Mouse (Mus musculus) NIH3T3 (cell line): Measurements from ENCODE around the gene Ankrd13a.

ENCODE experiments used
- DNase-seq: peaks from one replicate; pipeline ENCODE4 v3.0.0-alpha.2; 2012; ENCODE audit warnings: low read depth

Ankrd13a gene

DNA sequence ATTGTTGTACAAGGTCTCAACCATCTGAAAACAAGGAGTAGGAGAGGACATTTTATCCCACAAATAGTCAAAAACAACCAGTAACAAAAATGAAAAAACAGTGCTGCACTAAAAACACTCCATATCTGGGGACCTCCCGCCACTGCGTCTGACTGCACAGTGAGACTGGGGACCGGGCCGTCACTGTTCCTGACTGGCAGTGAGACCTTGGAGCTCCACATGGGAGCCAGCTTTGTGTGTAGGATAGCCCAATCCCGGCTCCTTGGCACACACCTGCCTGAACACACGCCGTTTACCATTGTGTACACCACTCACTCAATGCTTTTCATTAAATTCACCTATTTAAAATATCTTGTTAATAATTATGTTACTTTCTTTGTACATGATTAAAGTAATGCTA, 7.3 kb upstream of the Ankrd13a start:
- no peak for DNase-seq

GRCm38 (mm10) chr5:114769786-114770185, 4.7 kb upstream of the Ankrd13a start:
- DNase-seq: no peak

DNA sequence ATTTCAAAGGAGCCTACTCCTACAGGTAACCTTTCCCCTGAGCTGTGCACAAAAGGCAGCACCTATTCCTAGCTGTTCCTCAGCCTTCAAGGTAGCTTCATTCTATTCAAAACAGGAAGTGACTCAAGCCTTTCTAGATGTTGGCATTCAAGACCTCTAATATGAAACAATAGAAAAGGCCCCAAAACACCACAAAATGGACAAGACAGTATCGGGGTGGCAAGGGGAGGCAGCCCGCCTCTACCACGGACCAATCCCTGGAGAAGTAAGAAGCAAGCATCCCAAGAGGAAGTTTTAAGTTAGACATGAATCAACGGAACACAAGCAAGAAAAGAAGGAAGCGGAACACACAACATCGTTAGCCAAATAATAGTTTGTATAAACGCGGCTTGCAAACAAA, 2.7 kb upstream of the Ankrd13a start:
- no peak for DNase-seq

GRCm38 (mm10) chr5:114772456-114773203, 1.8 kb upstream of the Ankrd13a start:
- DNase-seq: peak; percentile 61

DNA sequence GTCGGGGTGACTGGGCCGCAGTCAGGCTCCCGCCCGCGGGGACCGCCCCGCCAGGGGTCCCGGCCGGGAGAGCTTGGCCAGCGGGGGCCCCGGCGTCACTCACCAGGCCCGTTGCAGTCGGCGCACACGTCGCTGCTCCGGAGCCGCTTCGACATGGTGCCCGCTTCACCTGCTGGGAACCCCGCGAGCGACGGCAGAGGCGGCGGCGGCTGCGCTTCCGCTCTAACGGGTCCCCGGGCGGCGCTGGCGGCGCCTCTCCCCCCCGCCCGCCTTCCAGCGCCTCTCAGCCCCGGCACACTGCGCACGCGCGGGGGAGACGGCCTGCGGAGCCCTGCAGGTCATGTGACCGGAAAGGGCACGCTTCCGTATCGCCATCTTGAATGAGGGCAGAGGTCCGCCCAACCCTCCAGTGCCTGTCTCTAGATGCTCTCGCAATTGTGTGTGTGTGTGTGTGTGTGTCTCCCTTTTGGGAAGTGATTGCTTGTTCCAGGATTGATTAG, 1.2 kb upstream of the Ankrd13a start:
- DNase-seq: peak; percentile 98

GRCm38 (mm10) chr5:114773780-114774179, 697 bp upstream of the Ankrd13a start:
- DNase-seq: no peak

DNA sequence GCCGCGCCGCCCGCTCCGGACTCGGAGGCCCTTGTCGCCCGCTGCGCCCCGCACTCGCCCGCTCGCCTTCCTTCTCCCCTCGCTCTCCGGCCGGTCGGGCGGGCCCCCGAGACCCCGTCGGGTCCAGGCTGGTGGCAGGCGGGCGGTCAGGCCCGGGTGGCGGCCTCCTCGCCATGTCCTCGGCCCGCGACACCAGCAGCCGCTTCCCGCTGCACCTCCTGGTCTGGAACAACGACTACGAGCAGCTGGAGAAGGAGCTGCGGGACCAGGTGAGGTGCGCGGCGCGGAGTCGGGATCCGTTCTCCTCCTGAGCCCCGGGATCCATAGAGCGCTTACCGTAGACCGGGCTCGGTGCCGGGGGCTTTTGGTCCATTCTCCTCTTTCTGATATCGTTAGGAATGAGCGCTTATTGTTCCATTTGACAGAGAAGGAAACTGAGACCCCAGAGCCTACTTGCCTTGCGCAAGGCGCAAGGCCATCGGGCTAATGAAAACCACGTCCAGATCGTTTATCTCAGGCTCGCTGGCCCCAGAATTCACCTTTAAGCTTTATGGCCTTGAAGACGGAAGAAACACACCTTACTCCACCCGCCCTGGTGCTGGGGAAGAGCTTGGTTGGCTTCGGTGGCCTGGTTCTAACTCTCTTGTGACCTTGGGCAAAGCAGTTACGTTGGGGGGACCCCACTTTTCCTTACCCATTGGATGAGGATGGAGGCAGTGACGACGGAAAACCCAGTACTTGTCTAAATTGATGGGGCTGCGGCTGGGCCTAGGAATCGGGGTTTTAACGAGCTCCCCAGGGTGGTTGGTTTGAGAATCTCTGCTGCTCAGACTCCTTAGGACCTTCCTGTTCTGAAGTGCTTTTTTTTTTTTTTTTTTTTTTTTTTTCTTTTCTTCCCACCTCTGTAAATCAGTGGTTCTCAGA, 841 bp downstream of the Ankrd13a start, which contains the start of gene Git2:
TSS of gene Git2 (minus strand) at position 462 of the 924 bp plus-strand sequence.
- DNase-seq: peak; percentile 64

GRCm38 (mm10) chr5:114776174-114776573, 1.7 kb downstream of the Ankrd13a start:
- DNase-seq: no peak

DNA sequence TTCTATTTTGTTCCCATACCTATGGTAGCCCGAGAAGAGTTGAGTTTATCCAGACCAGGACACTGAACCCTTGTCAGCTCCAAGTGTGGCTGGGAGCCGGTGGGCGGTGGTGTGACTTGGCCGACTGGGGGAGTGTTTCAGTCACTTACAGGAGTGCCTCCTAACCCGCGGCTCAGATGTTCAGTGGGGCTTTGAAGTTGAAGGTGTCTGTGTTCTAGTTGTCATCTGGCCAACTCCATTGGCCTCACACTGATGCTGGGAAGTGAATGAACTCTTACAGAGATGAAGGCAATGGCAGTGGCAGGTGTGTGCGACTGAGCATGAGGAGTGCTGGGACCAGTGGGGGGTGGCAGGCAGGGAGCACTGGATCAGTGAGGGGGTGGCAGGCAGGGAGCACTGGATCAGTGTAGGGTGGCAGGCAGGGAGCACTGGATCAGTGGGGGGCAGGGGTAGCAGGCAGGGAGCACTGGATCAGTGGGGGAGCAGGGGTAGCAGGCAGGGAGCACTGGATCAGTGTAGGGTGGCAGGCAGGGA, 5.5 kb downstream of the Ankrd13a start:
- DNase-seq: no peak

GRCm38 (mm10) chr5:114780912-114781311, 6.4 kb downstream of the Ankrd13a start:
- no peak for DNase-seq

- no peak for DNase-seq
These were observed 8.5 kb downstream of the Ankrd13a start for GRCm38 (mm10) chr5:114782991-114783390.

DNA sequence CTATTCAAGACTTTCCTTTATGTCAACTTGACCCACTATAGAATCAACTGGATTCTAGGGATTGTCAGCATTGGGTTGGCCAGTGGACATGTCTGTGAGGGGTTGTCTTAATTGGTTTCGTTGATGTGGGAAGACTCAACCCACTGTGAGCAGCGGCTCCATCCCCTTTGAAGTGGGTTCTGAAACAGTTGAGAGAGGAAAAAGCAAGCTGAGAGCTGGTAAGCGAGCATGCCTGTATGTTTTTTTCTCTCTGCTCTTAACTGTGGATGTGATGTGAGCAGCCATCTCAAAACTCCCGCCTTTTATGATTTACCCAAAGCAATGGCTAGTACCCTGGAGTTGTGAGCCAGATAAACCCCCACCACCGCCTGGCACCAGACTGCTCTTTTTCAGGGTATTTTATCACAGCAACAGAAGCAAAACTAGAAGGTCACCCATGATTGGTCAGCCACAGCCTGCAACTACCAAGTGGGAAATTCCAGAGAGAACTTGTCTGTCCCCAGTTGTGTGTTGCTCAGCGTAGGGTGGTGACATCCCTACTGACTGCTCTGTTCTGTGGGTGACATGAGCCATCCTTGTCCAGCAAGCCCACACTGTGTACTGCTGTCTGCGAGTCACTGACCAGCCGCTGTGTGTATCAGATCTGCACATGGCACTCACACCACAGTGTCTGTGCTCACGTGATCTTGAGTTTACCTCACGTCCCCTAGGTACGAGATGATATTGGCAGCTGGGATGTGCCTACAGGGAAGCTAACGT, 9.1 kb downstream of the Ankrd13a start:
- no peak for DNase-seq

DNA sequence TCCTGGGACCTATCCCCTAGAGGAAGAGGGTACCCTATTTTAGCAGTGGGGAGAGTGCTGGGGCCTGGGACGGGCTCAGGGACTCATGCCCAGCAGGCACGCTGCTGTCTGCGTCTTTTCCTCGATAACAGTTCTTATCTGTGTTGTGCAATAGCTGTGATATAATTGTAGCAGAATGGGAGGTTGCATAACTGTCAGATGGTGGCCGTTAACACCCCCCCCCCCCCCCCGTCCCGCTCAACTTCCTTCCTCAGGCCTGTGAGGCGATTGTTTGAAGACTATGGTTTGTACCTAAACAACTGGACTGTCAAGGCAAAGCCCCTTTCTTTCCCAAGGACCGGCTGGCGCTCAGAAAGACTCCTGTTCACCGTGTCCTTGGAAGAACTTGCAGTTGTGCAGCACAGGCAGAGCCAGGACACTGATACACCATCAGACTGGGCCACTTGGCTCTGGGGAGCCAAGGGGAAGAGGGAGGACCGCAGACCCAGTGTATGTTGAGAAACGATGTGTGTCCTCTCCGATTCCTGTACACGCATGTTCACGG, 10.2 kb downstream of the Ankrd13a start:
- peak; percentile 49 for DNase-seq

DNA sequence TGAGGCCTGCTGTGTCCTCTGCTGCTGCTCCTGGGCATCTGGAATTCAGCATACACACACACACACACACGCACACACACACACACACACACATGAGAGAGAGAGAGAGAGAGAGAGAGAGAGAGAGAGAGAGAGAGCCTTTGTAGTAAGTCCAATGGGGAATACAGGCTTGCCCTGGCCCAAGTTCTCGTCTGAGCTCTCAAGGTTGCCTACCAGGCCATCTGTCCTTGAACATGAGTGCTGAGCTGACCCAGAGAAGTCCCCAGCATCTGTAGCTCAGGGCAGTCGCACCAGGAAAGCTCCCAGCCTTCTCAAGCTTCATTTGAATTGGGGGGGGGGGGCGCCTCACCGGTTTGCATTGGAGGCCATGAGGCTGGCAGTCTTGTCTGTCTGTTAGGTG, 10.7 kb downstream of the Ankrd13a start:
- no peak for DNase-seq

- no peak for DNase-seq
These were observed 18.8 kb downstream of the Ankrd13a start for GRCm38 (mm10) chr5:114793317-114793716.

DNA sequence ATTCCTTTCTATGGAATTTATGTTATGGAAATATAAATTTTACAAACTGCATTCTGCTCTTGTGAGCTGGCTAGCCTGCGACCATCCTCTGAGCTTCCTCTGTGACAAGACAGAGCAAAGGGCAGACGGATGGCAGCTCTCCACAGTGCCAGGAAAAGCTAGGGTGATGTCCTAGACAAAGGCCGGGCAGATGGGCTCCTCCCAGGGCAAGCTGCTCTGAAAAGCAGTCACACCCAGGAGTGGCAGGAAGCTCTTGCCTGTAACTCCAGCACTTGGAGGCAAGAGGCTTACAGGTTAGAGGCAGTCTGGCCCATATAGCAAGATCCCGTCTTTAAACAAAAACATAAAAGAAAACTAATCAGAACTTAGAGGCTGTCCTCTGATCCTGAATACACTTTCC, 20.1 kb downstream of the Ankrd13a start:
- DNase-seq: no peak

GRCm38 (mm10) chr5:114795231-114795630, 20.8 kb downstream of the Ankrd13a start:
- DNase-seq: no peak

DNA sequence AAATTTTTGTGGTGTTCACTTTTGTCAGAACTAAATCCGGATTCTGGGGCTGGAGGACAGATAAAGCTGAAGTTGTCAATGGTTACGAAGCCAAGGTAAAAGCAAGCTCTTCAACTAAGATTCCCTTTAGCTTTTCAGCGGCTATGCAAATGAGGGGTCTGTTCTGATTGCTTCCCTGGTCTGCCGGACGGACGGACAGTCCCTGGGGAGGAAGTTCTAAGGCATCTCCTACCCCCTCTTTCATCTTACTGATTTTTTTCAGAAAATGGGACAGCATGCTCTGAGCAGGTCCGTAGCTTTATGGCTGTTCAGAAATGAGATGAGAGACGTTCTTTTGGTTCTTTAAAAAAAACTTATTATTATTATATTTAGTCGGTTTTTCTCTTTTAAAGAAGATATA, 21.2 kb downstream of the Ankrd13a start:
- DNase-seq: no peak

DNA sequence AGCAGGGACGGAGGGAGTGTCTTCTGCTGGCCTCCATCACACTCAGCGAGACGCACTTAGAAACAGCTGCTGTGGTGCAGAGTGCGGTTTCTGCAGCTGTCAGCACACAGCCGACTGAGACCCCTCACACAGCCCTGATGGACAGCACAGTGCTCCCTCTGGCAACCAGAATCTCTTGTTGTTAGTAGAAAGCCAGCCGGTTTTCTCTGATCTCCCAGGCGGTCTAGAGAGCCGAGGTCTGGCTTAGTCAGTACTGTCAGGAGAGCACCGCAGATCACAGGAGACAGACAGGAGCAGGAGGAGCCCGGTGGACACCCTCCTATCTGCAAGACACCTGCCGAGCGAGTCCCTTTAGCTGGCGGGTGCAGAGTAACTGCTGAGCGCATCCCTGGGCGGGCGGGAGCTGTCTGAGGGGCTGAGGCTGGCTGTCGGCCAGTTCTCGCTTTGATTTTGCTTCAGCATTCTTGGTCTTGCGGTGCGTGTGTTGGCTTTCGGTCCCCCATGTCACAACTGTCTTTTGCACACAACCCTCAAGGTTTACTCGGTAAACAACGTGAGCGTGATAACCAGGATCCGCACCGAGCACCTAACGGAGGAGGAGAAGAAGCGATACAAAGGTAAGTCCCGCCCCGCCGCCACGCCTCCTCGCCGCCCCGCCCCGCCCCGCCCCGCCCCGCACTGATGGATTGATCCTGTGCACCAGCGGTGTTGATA, 22.0 kb downstream of the Ankrd13a start:
- no peak for DNase-seq

DNA sequence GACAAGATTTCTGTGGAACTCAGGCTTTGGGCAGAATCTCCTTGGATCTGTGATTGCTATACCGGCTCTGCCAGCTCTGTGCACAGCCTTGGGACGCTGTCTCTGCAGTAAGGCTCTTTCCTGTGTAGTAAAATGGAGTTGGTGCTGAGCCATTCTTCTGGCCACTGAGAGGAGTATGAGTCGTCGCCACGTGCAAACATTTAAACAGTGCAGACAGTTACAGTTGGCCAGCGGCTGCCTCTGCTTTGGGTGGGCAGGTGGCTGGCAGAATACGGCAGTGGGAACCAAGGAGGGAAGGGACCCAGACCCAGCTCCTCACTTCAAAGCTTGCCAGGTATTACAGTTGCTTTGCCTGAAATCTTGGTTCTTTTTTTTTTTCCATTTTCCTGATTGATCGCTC, 22.8 kb downstream of the Ankrd13a start:
- peak; percentile 69 for DNase-seq

GRCm38 (mm10) chr5:114799848-114800247, 25.4 kb downstream of the Ankrd13a start:
- DNase-seq: no peak
